Mouse (Mus musculus) left cerebral cortex, adult 2 months (tissue): ENCODE measurements at regions not wholly inside any gene's neighbourhood (a gene's known extent, or its start where the extent isn't known, plus 50 kb on each side); places are given as distances from the start of the nearest gene placed in this dataset.

Source experiments
- DNase-seq, 2 experiments: peaks; one replicate each; pipeline ENCODE4 v3.0.0; 2021 to 2022; ENCODE audit warnings: low spot score in 2 of 2, mixed read lengths in 1 of 2; ENCODE audit errors: extremely low spot score in 1 of 2
- H3K27ac ChIP-seq: fragments of 200-600 bp; 2 replicates; pipeline ENCODE4 v1.8.1; 2022
- H3K4me3 ChIP-seq: fragments of 200-600 bp; 2 replicates; pipeline ENCODE4 v1.8.1; 2022
- CTCF ChIP-seq: fragments of 200-600 bp; IDR thresholded peaks from 2 replicates; pipeline ENCODE4 v1.8.1; 2022; ENCODE audit warnings: antibody characterized with exemption, mild to moderate bottlenecking, moderate library complexity
- intact Hi-C: fragments of 180-260 bp; cut with DNase I; formaldehyde crosslinking; loops from one replicate; pipeline ENCODE4 v1.15.1; 2025

DNA sequence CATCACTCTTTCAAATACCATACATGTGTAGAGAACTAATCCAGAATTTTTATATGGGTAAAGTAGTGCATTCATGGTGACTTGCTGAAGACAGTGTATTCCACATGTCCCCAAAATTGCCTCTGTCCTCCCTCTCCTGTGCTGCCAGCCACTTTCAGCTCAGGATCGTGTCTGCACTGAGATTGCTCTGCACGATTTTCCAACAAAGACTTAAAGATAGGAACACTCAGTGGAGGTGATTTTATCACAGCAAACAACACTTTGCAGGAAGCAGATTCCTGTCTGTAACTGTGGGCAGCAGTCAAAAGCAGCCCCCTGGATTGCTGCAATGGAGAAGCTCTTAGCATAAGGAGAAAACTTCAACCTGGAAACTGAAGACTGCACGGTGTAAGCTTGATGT is 438.8 kb downstream of the Hs3st1 start:
- TF ChIP-seq CTCF: no peak
- Histone ChIP-seq H3K4me3 (no peak overlapping the region), H3K27ac (no peak overlapping the region)
- intact Hi-C loops: loop anchor here (5.0 kb wide), 2 partner anchors 326 to 529 kb away; no protein-coding TSS in a partner anchor
- DNase-seq: no peak

DNA sequence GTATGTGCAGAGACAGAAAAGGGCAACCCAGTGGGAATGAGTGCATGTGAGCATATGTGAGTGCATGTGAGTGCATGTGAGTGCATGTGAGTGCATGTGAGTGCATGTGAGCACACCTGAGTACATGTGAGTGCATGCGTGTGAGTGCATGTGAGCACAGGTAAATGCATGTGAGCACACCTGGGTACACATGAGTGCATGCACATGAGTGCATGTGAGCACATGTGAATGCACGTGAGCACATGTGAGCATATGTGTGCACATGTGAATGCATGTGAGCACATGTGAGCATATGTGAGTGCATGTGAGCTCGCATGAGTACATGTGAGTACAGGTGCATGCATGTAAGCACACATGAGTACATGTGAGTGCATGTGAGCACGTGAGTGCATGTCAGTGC is 434.6 kb upstream of the Clnk start:
- H3K27ac ChIP-seq: no peak overlapping the region
- DNase-seq: no peak
- no peak overlapping the region for H3K4me3 ChIP-seq
- TF ChIP-seq CTCF: no peak
- intact Hi-C loops: no loop called here

DNA sequence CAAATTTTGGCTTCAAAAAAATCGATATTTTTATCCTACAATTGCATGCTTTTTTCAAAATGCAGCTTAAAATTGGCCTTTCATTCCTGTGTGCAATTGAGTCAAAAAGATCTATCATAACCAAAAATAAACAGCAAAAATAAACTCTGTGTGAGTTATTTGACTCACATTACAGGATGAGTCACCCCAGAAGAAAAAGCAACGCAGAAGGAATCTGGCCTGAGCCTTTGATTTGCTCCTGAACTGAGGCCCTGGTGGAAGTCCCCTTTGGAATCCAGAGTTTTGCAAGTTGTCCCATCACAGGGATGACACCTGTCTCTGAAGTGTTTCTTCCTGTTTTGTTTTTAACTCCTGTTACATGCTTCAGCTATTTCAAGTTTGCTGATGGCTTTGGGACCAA is 429.2 kb upstream of the Clnk start:
- no peak overlapping the region for H3K27ac ChIP-seq
- no peak for TF ChIP-seq CTCF
- no peak for DNase-seq
- intact Hi-C loops: no loop called here
- H3K4me3 ChIP-seq: no peak overlapping the region

DNA sequence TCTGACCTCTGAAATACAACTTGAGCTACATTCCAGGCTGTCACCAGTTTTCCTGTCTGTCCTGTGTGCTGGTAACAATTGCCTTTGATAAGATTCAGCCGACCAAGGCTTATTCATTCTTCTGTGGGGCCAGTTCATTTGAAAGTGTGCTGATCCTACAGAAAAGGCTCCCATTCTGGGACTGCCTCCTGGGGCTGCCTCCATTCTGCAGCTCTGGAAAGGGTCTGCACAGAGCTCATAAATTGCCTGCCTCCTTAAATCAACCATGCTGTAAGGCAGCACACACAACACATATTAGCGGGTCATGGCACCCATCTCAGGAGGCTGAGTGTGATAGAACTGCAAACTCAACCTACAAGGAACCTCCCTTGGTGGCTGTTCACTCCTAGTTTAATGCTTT is 416.2 kb upstream of the Clnk start:
- intact Hi-C loops: no loop called here
- Histone ChIP-seq H3K4me3 (no peak overlapping the region), H3K27ac (no peak overlapping the region)
- no peak for TF ChIP-seq CTCF
- no peak for DNase-seq

DNA sequence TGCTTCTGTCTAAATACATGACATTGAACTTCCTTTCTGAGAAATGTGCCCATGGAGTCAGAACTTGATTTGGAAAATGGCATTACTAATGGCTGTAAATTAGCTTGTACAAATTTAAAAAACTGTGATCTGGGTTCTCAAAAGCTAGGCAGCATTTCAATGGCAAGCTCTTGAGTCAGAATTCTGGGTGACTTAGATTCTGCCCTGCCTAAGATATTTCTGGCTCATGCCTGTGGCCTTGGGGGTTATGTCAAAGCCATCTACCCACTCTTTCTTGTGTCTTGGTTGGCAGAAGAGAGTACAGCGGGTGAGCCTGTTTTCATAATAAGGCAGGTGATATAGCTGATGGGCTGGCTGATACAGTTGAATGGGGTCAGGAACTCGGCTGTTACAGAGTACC is 404.4 kb upstream of the Clnk start:
- intact Hi-C loops: no loop called here
- TF ChIP-seq CTCF: no peak
- H3K27ac ChIP-seq: no peak overlapping the region
- H3K4me3 ChIP-seq: no peak overlapping the region
- no peak for DNase-seq

DNA sequence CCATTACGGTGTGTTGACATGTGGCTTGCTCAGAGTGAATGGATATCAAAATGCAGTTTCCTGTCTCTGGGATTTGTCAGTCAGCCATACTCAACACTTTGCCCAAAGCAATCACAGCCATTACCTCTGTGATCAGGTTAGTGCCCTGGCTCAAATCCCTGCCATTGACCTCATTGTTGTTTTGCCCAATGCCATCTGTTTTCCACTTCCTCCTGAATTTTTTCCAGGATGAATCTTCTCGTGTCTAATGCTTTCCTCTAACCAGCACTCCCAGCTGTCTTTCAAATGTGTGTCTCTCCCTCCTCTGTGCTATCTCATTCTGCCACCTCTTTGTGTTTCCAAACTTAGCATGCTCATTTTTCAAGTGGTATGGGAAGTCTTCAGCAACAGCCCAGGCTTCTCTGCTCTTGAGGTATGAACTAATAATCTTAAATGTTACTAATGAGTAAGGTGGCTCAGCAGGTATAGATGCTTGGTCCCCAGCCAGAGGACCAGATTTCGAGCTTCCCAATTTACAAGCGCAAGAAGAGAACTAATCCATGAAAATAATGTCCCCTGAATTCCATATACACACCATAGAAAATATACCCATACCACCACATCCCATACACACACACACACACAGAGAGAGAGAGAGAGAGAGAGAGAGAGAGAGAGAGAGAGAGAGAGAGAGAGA is 397.2 kb upstream of the Clnk start:
- DNase-seq: no peak
- TF ChIP-seq CTCF: no peak
- intact Hi-C loops: no loop called here
- no peak overlapping the region for H3K4me3 ChIP-seq
- no peak overlapping the region for H3K27ac ChIP-seq

DNA sequence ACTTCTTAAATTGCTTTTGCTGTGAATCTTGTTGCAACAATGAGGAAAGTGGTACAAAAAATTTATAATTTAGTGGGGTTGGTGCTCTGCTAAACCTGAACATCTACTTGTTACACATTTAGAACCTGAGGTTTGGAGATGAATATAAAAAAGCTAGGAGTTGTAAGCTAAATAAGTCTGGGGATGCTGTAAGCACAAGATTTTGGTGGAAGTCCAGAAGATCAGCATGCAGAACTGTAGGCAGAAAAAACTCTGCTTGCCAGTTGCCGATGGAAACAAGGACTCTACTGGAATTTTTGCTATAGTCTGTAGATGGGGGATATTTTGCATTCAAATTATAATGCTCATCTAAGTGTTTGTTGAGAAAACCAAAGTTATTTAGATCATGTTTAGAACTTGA is 390.5 kb upstream of the Clnk start:
- DNase-seq: no peak
- TF ChIP-seq CTCF: no peak
- H3K27ac ChIP-seq: no peak overlapping the region
- intact Hi-C loops: no loop called here
- no peak overlapping the region for H3K4me3 ChIP-seq

GRCm38 (mm10) chr5:39260721-39261190 is 384.1 kb upstream of the Clnk start:
- intact Hi-C loops: no loop called here
- Histone ChIP-seq H3K27ac (no peak overlapping the region), H3K4me3 (no peak overlapping the region)
- TF ChIP-seq CTCF: no peak
- DNase-seq: no peak

- DNase-seq: no peak
- Histone ChIP-seq H3K27ac (no peak overlapping the region), H3K4me3 (no peak overlapping the region)
- TF ChIP-seq CTCF: no peak
- intact Hi-C loops: no loop called here
These were observed 381.1 kb upstream of the Clnk start for GRCm38 (mm10) chr5:39257745-39258144.

DNA sequence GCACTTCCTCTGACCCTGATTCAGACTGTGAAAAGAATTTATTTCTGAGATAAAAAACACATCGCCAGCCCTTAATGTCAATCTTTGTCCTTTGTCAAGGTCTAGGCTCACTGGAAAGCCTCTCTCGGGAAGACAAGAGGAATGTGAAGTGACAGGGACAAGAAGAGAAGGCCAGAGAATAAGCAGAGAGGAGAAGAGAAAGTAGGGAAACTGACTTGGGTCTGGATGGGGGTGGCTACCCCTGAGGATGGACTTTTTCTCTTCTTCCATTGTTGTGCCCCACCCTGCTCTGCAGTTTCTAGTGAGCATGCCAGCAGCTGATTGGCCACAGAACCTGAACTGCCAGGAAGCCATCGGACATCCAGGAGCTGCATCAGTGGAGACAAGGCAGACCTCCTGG is 375.6 kb upstream of the Clnk start:
- intact Hi-C loops: no loop called here
- Histone ChIP-seq H3K27ac (no peak overlapping the region), H3K4me3 (no peak overlapping the region)
- DNase-seq: no peak
- TF ChIP-seq CTCF: no peak

DNA sequence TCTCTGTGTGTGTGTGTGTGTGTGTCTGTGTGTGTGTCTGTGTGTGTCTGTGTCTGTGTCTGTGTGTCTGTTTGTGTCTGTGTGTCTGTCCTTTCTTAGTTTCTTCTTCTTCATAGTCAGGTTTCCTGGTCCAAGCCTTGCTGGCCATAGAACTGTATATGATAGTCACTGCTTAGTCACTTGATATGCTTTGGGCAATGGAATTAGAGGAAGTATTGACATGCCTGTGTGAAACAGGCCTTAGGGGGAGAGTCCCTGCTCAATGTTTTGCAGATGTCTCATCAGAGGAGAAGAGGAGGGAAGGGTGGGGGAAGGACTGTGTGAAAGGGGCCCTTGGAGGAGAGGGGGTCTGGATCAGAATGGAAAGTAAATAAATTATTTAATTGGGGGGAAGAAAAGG is 374.4 kb upstream of the Clnk start:
- Histone ChIP-seq H3K4me3 (no peak overlapping the region), H3K27ac (no peak overlapping the region)
- intact Hi-C loops: no loop called here
- no peak for TF ChIP-seq CTCF
- no peak for DNase-seq

DNA sequence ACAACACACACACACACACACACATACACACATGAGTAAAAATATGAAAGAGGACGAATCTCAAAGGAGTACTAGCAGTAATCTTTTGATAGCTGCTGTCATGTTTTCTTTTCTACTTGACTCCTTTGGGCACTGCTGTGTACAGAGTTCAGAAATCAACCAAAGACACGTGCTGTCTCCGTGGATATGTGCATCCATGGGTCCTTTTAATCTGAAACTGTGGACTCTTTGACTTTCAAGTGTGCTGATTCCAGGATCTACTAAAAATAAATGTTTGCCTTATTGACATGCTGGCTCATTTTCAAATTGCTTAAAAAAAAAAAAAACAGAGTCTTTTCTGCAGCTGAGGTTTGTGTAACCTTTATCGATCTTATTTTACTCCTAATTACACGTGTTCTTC is 343.1 kb upstream of the Clnk start:
- no peak overlapping the region for H3K27ac ChIP-seq
- intact Hi-C loops: loop anchor here (5.0 kb wide), 3 partner anchors 108 to 418 kb away; no protein-coding TSS in a partner anchor
- H3K4me3 ChIP-seq: no peak overlapping the region
- TF ChIP-seq CTCF: no peak
- DNase-seq: no peak

- no peak for TF ChIP-seq CTCF
- H3K4me3 ChIP-seq: no peak overlapping the region
- DNase-seq: no peak
- intact Hi-C loops: loop anchor here (5.0 kb wide), 3 partner anchors 111 to 421 kb away; no protein-coding TSS in a partner anchor
- peak overlapping the region; percentile 19; the same call in 1 of the 2 replicates for H3K27ac ChIP-seq
These were observed 339.7 kb upstream of the Clnk start for GRCm38 (mm10) chr5:39216326-39216725.
